Mouse (Mus musculus): ENCODE measurements around the gene Lhx5. TPM values are rescaled to one million over a fixed set of nuclear protein-coding genes. Genes with fewer than 3 reads are reported as not detected.
A peak's percentile ranks its signal among the peaks of the same experiment; 100 is the strongest.

Gene Lhx5
- total and polyA plus RNA-seq, 2 experiments from 2014 or later = 14.7 to 27.0 TPM

DNA sequence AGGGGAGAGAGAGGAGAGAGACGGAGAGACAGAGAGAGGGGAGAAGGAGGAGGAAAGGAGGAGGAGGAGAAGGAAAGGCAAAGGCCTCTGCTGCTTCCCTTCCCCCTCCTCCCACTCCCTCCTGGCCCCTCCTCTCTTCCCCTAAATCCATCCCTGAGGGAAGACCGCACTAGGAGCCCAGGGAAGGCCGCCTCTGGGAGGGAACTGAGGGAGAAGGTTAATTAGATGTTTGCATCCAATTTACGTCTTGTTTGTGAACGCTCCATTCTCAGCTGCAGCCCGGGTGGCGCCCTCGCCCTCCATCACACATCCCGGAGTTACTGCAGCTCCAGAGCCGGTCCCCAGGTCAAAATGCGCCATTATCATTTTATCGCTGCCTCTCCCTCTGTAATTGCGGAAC, 33.5 kb upstream of the Lhx5 start:
- Histone ChIP-seq H3K9me3 (ENCODE audit: low read length) (no peaks in the 10 kb centered on the region), H3K27me3 (ENCODE audit: insufficient read depth, low read length) (no peaks in the 10 kb centered on the region), H3K27ac (ENCODE audit: low read depth, low read length) (no peak overlapping the region), H3K4me1 (ENCODE audit: insufficient read depth, low read length) (peaks cover 10% of the 10 kb centered on the region; the same call in 1 of the 2 replicates), H3K4me3 (ENCODE audit: low read depth, low read length) (no peak overlapping the region), H3K36me3 (ENCODE audit: insufficient read depth, low read length) (no peaks in the 10 kb centered on the region), H3K4me2 (ENCODE audit: low read depth, low read length, poor library complexity, severe bottlenecking) (peak overlapping the region; percentile 15; the same call in 1 of the 2 replicates), H3K9ac (replicated peaks; ENCODE audit: low read length, poor library complexity, severe bottlenecking) (no peak overlapping the region)
- no peak for TF ChIP-seq CTCF (IDR thresholded peaks at IDR 0.05)
- ATAC-seq (ENCODE audit: low FRiP score) = no peak
- WGBS = 5% methylated on average over 13 of the region's 13 CpGs
- no peak for DNase-seq (ENCODE audit: low spot score)

DNA sequence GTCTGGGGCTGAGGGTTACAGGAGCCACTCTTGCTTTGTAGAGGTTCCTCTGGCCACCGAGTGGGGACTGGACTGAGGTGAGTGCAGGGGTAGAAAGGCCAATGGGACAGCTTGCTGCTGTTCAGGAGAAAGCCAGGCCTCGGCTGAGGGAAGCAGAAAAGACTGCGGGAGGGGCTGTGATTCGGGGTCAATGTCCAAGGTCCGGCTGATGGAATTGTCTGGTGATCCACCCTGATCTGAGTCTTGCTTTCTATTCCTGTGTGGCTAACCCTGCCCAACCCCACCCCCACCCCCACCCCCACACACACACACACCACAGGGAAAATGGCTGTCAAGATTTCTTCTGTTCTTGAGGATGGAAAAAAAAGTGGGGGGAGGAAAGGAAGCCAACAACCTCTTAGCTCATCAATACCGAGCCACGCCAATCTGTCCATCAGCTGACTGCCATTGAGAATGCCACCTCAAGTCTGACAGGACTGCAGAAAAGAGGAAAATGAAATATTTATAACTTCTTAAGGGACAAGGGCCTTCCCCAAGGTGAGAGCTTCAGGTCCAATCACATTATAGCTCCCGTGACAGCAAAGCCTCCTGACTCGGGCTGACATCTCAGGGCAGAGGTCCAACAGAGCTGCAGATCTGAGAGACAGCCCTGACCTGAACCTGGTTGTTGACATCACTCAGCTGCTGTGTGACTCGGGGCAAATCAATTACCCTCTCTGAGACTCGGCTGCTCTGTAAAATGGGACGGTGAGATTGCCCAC, 26.5 kb upstream of the Lhx5 start:
- WGBS = 74% methylated on average over 12 of the region's 12 CpGs
- Histone ChIP-seq H3K4me1 (ENCODE audit: insufficient read depth, low read length) (no peaks in the 10 kb centered on the region), H3K4me3 (ENCODE audit: low read depth, low read length) (no peak overlapping the region), H3K9ac (replicated peaks; ENCODE audit: low read length, poor library complexity, severe bottlenecking) (no peak overlapping the region), H3K36me3 (ENCODE audit: insufficient read depth, low read length) (no peaks in the 10 kb centered on the region), H3K9me3 (ENCODE audit: low read length) (no peaks in the 10 kb centered on the region), H3K27me3 (ENCODE audit: insufficient read depth, low read length) (no peaks in the 10 kb centered on the region), H3K27ac (ENCODE audit: low read depth, low read length) (no peak overlapping the region), H3K4me2 (ENCODE audit: low read depth, low read length, poor library complexity, severe bottlenecking) (no peak overlapping the region)
- no peak for TF ChIP-seq CTCF (IDR thresholded peaks at IDR 0.05)
- ATAC-seq (ENCODE audit: low FRiP score) = no peak
- no peak for DNase-seq (ENCODE audit: low spot score)

DNA sequence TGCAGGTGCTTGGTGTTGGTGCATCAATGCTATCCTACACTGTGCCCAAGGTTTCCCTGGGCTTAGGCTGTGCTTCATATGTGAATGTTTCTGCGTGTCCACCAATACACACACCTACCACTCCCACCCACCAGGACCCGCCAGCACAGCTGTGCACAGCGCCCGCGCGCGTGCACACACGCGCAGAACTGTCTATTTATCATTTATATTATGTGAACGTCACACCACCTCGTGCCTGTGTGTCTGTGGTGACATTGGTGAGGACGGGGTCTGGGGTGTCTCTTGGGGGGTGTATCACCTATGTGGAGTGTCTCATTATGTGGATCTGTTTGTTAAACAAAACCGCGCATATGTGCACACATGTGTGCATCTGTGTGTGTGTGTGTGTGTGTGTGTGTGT, 22.6 kb upstream of the Lhx5 start:
- no peaks in the 10 kb centered on the region for H3K36me3 ChIP-seq (ENCODE audit: insufficient read depth, low read length)
- H3K9ac ChIP-seq (replicated peaks; ENCODE audit: low read length, poor library complexity, severe bottlenecking) = peak overlapping the region; percentile 50; the same call in 1 of the 2 replicates
- H3K27me3 ChIP-seq (ENCODE audit: insufficient read depth, low read length) = no peaks in the 10 kb centered on the region
- H3K4me2 ChIP-seq (ENCODE audit: low read depth, low read length, poor library complexity, severe bottlenecking) = peak overlapping the region; percentile 55
- H3K4me1 ChIP-seq (ENCODE audit: insufficient read depth, low read length) = 0 out of 2 replicates have a peak, but pooled peaks cover 4% of the 10 kb centered on the region
- 51% methylated on average over 14 of the region's 14 CpGs for WGBS
- TF ChIP-seq CTCF (IDR thresholded peaks at IDR 0.05) = no peak
- ATAC-seq (ENCODE audit: low FRiP score) (peak; percentile 55), DNase-seq (ENCODE audit: low spot score) (no peak)
- H3K9me3 ChIP-seq (ENCODE audit: low read length) = peaks cover 4% of the 10 kb centered on the region; the same call in 1 of the 2 replicates
- H3K4me3 ChIP-seq (ENCODE audit: low read depth, low read length) = peak overlapping the region; percentile 28
- H3K27ac ChIP-seq (ENCODE audit: low read depth, low read length) = peak overlapping the region; percentile 88

DNA sequence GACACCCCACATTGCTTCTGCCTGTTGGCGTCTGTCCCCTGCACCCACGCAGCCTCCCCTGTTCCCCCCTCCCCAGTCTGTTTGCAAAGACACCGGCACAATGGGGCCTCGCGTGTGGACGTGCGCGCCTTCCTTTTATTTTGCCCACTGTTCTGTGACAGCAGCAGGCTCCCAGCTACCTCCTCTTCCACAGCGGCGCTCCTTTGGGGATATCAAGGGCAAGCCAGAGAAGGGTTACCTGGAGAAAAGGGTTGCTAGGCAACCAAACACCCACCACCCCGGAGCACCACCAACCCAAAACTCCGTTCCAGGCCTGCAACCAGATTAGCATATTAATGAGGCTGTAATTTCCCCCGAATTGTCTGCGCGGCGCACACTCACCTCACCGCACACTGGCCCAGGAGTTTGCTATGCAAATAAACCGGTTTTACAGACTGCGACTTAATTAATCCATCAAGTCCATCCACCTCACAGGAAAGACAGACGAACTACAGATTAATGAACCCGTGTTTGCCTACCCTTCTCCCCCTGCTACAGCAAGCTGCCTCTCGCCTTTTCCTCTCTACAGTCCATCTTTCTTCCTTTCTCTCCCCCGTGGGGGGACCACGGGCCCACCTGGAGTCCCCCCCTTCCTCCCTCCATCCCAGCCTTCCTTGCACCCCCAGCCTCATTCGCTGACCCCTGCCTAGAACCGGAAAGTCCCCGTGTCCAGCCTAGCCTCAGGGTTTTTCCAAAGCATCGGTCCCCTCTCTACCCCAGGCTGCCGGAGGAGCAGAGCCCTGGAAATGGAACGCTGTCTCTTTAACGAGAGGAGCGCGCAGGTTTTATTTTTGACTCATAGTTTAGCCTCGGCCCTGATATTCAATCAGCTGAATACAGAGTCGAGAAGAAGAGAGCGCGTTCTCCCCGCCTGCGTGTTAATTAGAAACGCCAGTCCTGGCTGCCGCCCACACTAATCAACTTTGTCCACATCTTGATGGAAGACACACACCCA, 21.8 kb upstream of the Lhx5 start:
- Histone ChIP-seq H3K4me3 (ENCODE audit: low read depth, low read length) (peak overlapping the region; percentile 28), H3K4me2 (ENCODE audit: low read depth, low read length, poor library complexity, severe bottlenecking) (peak overlapping the region; percentile 55), H3K9me3 (ENCODE audit: low read length) (peaks cover 4% of the 10 kb centered on the region; the same call in 1 of the 2 replicates), H3K9ac (replicated peaks; ENCODE audit: low read length, poor library complexity, severe bottlenecking) (peak overlapping the region; percentile 53; the same call in 1 of the 2 replicates), H3K27me3 (ENCODE audit: insufficient read depth, low read length) (no peaks in the 10 kb centered on the region), H3K4me1 (ENCODE audit: insufficient read depth, low read length) (0 out of 2 replicates have a peak, but pooled peaks cover 4% of the 10 kb centered on the region), H3K36me3 (ENCODE audit: insufficient read depth, low read length) (no peaks in the 10 kb centered on the region), H3K27ac (ENCODE audit: low read depth, low read length) (peak overlapping the region; percentile 88)
- 1% methylated on average over 41 of the region's 41 CpGs for WGBS
- peak; percentile 82 for ATAC-seq (ENCODE audit: low FRiP score)
- TF ChIP-seq CTCF (IDR thresholded peaks at IDR 0.05) = no peak
- DNase-seq (ENCODE audit: low spot score) = peak; percentile 85

DNA sequence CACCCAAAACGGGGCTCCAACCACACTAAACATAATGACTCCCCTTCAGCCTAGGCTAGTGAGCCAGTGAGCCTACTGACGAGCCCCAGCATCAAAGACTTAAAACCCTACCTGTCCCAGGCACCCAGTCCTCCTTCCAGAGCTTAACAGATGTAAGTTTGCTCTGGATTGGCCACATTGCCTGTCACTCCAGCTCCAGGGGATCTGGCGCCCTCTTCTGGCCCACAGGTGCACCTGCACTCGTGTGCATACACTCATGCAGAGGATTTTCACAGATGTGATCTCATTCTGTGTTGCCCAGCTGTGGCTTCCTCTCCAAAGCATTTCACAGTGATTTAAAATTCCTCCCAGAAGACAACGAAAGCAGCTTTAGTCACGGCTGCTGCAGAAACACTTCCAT, 18.1 kb upstream of the Lhx5 start:
- WGBS = 85% methylated on average over 6 of the region's 6 CpGs
- peaks cover 4% of the 10 kb centered on the region; the same call in 1 of the 2 replicates for H3K9me3 ChIP-seq (ENCODE audit: low read length)

More for the DNA sequence above, 18.1 kb upstream of the Lhx5 start:
- Histone ChIP-seq H3K27me3 (ENCODE audit: insufficient read depth, low read length) (peaks cover 10% of the 10 kb centered on the region; the same call in 1 of the 2 replicates), H3K27ac (ENCODE audit: low read depth, low read length) (no peak overlapping the region), H3K4me3 (ENCODE audit: low read depth, low read length) (no peak overlapping the region), H3K4me2 (ENCODE audit: low read depth, low read length, poor library complexity, severe bottlenecking) (no peak overlapping the region), H3K9ac (replicated peaks; ENCODE audit: low read length, poor library complexity, severe bottlenecking) (no peak overlapping the region), H3K36me3 (ENCODE audit: insufficient read depth, low read length) (no peaks in the 10 kb centered on the region), H3K4me1 (ENCODE audit: insufficient read depth, low read length) (0 out of 2 replicates have a peak, but pooled peaks cover 4% of the 10 kb centered on the region)
- ATAC-seq (ENCODE audit: low FRiP score) (no peak), DNase-seq (ENCODE audit: low spot score) (no peak)
- peak; percentile 65 for TF ChIP-seq CTCF (IDR thresholded peaks at IDR 0.05)

Data from midbrain, postnatal 0 days (tissue).